Mouse (Mus musculus) cerebellum, adult 11-12 months (tissue): ENCODE results near the gene Eif4g3.
"Not testable (repeated sequence)": the region's sequence is repeated elsewhere in the genome, so short reads cannot be mapped to it uniquely, and the experiment has no call there.

Experiments used
- DNase-seq: peaks from one replicate; pipeline ENCODE4 v3.0.0; 2022

The Eif4g3 gene

GRCm38 (mm10) chr4:138029168-138029567, 36.3 kb downstream of the Eif4g3 start:
- DNase-seq, result no peak

DNA sequence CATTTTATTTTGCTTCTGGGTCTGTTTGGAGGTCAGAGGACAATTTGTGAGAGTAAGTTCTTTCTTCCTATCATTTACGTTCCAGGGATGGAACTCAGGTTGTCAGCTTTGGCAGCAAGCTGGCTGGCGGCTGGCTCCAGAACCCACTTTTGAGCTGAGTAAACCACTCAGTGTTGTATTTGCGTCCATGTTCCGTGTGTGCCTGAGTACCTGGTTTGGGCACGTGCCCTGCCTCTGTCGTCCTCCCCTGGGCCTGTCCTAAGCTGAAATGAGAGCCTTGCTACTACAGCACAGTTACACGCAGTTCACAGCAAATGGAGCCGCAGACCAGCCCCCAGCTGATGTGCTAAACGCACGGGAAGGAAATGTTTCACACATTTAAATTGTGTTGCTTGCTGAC, 39.0 kb downstream of the Eif4g3 start:
- no peak for DNase-seq

GRCm38 (mm10) chr4:138033871-138034270, 41.0 kb downstream of the Eif4g3 start:
- no peak for DNase-seq

- DNase-seq, result no peak
Measured at GRCm38 (mm10) chr4:138035435-138036120, 42.8 kb downstream of the Eif4g3 start.

- no peak for DNase-seq
Measured at GRCm38 (mm10) chr4:138037110-138037509, 44.3 kb downstream of the Eif4g3 start.

- no peak for DNase-seq
Measured at GRCm38 (mm10) chr4:138037896-138038295, 45.1 kb downstream of the Eif4g3 start.

DNA sequence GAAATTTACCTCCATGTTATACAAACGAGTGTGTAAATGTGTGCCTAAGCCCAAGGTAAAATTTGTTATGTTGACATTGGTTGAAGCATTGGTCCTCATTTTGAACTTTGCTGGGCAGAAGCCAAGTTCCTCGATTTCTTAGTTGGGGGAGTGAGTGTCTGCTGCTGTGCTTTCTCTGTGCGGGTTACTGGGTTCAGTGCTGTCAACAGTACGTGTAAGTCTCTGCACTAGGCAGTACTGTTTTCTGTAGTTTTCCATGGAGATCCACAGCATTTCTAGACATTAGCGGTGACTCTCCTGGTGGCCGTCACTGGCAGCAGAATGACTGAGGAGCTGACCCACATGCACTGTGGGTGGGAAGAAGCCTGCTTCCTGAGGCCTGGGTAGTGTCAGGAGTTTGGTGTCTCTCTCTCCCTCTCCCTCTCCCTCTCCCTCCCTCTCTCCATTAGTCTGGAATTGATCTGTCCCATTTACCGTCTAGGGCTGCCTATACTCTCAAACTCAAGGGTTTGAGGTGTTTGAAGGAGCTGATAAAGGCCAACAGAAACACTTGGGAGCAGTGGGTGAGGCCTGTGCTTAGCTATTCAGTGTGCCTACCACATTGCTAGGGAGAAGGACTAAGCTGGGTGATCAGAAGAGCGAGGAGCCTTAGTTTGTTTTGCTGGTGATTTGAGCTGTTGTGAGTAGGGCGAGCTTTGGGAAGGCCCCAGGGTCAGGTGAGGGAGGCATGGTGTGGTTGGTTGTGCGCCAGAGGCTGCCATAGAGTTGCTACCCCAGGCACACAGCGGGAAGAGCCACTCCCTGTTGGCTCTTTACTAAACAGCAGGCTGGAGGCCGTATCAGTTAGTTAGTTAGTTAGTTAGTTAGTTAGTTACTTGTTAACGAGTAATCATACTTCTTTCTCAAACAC, 45.8 kb downstream of the Eif4g3 start:
- DNase-seq, result no peak

GRCm38 (mm10) chr4:138039275-138039651, 46.4 kb downstream of the Eif4g3 start:
- DNase-seq, result peak; percentile 76

- DNase-seq, result no peak
Measured at GRCm38 (mm10) chr4:138040589-138040988, 47.8 kb downstream of the Eif4g3 start.

- no peak for DNase-seq
Measured at GRCm38 (mm10) chr4:138041566-138042256, 48.9 kb downstream of the Eif4g3 start.

DNA sequence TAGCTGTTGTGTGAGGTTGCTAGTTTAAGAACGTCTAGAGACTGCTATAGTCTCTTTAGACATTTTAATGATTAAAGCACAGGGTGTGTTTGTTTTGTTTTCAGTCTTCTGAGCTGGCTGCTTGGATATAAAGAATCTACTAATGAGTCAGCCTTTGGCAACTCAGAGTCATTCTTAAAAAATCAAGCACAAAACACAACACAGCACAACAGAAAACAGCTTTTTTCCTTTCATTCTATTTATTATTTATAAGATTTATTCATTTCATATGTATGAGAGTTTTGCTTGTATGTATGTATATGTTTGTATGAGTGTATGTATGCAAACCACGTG, 49.4 kb downstream of the Eif4g3 start:
- no peak for DNase-seq

DNA sequence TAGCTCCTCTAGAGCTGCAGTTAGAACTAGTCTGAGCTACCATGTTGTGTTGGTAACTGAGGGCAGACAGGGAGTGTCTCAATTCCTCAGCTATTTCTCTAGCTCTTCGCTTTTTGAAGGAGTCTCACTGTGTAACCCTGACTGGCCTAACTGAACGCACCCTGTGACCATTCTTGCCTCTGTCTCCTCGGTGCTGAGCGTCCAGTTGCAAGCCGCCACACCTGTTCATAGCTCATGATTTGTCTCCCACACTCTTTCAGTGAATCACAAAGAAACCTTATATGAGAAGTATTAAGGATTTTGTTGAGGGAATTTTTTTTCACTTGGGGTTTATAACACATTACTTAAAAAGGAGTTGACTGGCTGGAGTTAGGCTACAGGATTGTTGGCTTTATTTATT, 49.8 kb downstream of the Eif4g3 start:
- no peak for DNase-seq

GRCm38 (mm10) chr4:138044841-138045500, 52.1 kb downstream of the Eif4g3 start:
- DNase-seq, result no peak

GRCm38 (mm10) chr4:138045809-138046208, 53.0 kb downstream of the Eif4g3 start:
- DNase-seq, result no peak

DNA sequence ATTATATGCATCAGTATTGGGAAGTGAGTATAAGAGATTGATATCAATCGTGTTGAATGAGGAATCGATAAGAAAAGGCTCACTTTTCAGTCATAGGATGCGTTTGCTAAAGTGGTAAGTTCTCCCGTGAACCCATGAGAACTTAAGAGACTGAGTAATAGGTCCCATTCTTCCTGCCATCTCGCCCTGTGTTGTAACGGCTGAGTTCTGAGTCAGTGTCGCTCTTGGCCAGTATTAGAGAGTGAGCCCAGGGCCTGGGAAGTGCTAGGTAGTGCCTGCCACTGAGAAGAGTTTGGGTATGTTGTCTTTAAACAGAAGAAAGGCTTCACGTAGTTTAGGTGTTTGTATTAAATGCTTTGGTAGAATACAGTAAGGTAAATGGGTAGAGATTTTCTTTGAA, 53.5 kb downstream of the Eif4g3 start:
- no peak for DNase-seq

DNA sequence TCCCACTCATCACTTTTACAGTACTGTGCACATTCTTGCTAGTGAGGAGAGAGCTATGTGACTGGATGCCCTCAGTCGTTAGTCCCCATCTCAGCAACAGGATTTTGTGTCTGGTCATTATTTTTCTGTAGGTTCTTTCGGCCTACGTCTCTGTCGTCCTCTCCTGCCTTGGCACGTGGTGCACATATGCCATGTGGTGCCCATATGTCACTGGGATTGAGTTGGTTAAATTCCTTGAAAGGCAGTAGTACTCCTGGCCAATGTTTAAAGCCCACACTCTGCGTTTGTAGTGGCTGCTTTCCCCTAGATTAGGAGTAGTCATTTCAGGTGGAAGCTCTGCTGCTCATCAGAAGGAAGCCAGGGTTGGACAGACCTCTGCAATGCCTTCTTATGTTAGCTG, 56.7 kb downstream of the Eif4g3 start:
- no peak for DNase-seq

DNA sequence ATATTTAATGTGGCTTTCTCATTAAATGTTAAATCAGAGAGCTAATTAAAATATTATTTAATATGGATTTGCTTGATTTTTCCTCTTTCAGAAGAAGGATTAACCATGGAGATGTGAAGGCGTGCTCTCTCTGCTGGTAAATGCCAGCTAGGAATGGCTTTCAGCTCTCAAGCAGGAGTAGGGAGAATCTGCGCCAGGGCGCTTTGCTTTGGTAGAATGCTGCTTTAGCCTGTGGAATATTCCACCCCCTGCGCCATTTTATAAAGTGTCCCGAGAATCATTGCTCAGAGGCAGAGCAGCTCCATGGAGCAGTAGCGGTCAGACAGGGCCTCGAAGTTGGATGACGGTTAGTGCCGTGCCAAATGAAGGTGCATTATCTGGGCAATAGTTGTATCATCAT, 58.7 kb downstream of the Eif4g3 start:
- DNase-seq, result no peak

GRCm38 (mm10) chr4:138056658-138057057, 63.8 kb downstream of the Eif4g3 start:
- DNase-seq, result no peak

- not testable (repeated sequence) for DNase-seq
Measured at GRCm38 (mm10) chr4:138057196-138057754, 64.5 kb downstream of the Eif4g3 start.

DNA sequence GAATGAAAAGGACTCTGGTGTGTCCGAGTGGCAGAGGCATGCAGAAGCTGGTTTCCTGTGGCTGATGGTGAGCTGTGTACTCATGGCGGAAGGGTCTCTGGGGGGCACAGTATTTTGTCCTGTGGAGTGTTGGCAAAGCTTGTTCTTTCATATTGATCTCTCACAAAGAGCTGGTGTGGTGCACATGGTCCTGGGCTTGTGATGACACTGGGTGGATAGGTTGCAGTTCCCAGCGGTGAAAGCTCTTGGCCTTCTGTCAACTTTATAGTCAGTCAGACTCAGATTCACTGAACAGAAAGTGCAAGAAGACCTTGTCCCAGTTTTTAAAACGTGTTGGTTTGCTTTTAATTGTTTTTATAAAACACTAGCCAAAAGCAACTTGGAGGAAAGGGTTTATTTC, 68.3 kb downstream of the Eif4g3 start:
- DNase-seq, result no peak

DNA sequence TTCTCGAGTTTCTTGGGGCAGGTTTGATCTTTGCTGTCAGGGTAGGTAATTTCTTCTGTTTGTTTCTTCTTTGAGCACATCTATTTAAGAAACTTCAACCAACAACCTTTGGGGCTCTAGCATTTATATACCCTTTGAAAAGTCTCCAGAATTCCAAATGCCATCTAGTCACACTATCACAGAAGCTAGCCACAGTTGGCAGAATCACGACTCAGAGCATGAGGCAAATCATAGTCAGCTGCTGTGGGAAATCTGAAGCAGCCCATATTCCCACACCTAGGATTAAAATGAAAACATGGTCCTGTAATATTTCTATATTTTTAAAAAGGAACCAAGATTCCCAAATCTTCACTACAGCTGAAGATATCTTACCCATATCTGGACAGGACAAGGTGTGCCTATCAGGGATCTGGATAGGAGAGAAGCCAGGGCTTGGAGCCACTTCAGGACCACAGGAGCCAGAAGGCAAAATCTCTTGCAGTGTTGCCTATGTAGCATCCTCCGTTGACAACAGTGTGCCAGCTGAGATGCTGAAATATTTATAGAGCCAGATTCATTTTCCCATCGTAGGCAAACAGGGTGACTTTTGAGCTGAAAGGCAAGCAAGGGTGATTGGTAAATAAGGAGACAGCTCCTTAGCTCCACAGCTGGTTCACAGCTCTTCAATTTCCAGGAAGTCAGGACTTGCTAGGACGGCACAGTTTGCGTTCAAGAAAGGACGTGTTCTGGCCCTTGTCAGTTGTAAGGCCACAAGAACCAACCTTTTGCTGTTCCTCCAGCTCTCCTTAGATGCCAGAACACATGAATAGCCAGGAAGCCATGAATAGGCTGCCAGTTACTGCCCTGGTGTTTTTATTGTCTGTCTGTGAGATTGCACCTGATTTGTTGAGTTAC, 70.8 kb downstream of the Eif4g3 start:
- peak; percentile 58 for DNase-seq
